Mouse (Mus musculus) CD4-positive helper T cell, adult 2 months (primary cell): ENCODE data around the gene Zfp609.
"Not testable (repeated sequence)": the region's sequence is repeated elsewhere in the genome, so short reads cannot be mapped to it uniquely, and the experiment has no call there.

Experiments used
- DNase-seq: peaks from one replicate; pipeline ENCODE4 v3.0.0-alpha.2; 2012; ENCODE audit warnings: low read depth, missing footprints, low spot score

The Zfp609 gene

GRCm38 (mm10) chr9:65676358-65677118, 150.8 kb downstream of the Zfp609 start:
- DNase-seq = peak; percentile 93

GRCm38 (mm10) chr9:65675461-65676357, 151.7 kb downstream of the Zfp609 start:
- no peak for DNase-seq

- DNase-seq = no peak
Measured at GRCm38 (mm10) chr9:65672996-65673395, 154.4 kb downstream of the Zfp609 start.

GRCm38 (mm10) chr9:65671431-65671931, 155.9 kb downstream of the Zfp609 start:
- DNase-seq = no peak

- DNase-seq = no peak
Measured at GRCm38 (mm10) chr9:65667701-65668100, 159.7 kb downstream of the Zfp609 start, which contains the start of gene Oaz2. Gene Oaz2, plus strand, starts transcription at chr9:65668001.

GRCm38 (mm10) chr9:65666042-65666441, 161.3 kb downstream of the Zfp609 start:
- peak; percentile 50 for DNase-seq

- DNase-seq = peak; percentile 52
Measured at GRCm38 (mm10) chr9:65664163-65664562, 163.2 kb downstream of the Zfp609 start.

GRCm38 (mm10) chr9:65661493-65661892, 165.9 kb downstream of the Zfp609 start:
- DNase-seq = no peak

GRCm38 (mm10) chr9:65661029-65661428, 166.3 kb downstream of the Zfp609 start:
- no peak for DNase-seq

GRCm38 (mm10) chr9:65657218-65657617, 170.1 kb downstream of the Zfp609 start:
- DNase-seq = no peak

GRCm38 (mm10) chr9:65655540-65655939, 171.8 kb downstream of the Zfp609 start:
- DNase-seq = no peak

- DNase-seq = no peak
Measured at GRCm38 (mm10) chr9:65654700-65655237, 172.6 kb downstream of the Zfp609 start.

- no peak for DNase-seq
Measured at GRCm38 (mm10) chr9:65653741-65654140, 173.6 kb downstream of the Zfp609 start.

- not testable (repeated sequence) for DNase-seq
Measured at GRCm38 (mm10) chr9:65651957-65652356, 175.4 kb downstream of the Zfp609 start.

GRCm38 (mm10) chr9:65649997-65650396, 177.4 kb downstream of the Zfp609 start:
- DNase-seq = no peak

- no peak for DNase-seq
Measured at GRCm38 (mm10) chr9:65648730-65649129, 178.6 kb downstream of the Zfp609 start.

- DNase-seq = no peak
Measured at GRCm38 (mm10) chr9:65646782-65647181, 180.6 kb downstream of the Zfp609 start.

- no peak for DNase-seq
Measured at GRCm38 (mm10) chr9:65645984-65646383, 181.4 kb downstream of the Zfp609 start.

GRCm38 (mm10) chr9:65644960-65645359, 182.4 kb downstream of the Zfp609 start:
- no peak for DNase-seq

- DNase-seq = no peak
Measured at GRCm38 (mm10) chr9:65642546-65642945, 184.8 kb downstream of the Zfp609 start.
